Mouse (Mus musculus) ZHBTc4 (cell line): ENCODE measurements around the gene Vps29.
A peak's percentile ranks its signal among the peaks of the same experiment; 100 is the strongest.

Experiments used
- DNase-seq: peaks from one replicate; pipeline ENCODE4 v3.0.0-alpha.2; 2011; ENCODE audit warnings: low read depth, low spot score

Vps29 gene

DNA sequence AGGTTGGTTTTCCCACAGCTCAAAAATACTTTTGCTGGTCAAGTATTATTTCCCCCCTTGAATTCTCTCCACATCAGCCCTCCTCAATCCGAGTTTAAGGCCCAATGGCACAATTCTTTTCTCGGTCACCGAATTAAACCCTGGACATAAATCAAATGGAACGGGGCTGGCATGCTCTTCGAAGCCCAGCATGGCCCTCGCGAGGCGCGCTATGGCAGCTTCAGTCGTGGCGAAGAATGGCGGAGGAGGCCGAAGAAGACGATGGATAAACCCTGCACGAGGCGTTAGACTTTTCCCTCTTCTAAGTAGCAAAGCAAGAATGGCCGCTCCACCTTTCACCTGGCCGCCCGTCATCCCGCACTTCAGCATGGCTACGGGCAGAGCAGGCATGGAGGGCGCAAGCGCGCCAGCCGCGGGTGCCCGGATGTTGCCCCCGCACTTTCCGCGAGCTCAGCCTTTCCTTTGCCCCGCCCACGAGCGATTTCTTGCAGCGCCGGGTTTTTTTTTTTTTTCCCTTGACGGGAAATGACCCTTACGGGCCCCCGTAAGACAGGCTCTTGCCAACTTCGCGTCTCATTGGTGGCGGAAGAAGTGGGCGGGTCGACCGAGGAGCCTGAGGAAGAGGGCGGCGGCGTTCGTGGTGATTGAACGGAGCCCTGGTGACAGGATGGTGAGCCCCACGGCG lies at the start of gene Vps29, which contains the start of gene Rad9b:
TSS of gene Vps29 (plus strand) at position 563 of the 685 bp plus-strand sequence.
TSS of gene Rad9b (minus strand) at position 427 of the 685 bp plus-strand sequence.
- DNase-seq: peak; percentile 100

DNA sequence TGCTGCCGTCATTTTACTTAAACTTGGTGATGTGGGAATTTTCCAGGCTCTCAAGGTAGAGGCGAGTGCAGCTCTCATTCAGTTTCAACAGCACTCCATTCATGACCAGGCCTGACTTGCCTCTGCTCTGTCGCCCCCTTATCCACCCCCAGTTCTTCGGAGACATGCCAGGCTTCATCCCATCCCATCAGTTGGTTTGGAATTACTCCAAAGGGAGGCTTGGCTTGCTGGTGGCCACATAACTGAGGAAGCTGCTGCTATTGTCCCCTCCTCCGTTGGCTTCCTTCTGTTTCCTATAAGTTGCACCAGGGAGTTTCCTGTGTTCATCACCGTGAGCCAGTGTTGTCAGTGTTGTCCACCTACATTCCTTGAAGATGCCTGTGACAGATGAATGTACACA lies 49.6 kb upstream of the Vps29 start:
- DNase-seq: no peak

DNA sequence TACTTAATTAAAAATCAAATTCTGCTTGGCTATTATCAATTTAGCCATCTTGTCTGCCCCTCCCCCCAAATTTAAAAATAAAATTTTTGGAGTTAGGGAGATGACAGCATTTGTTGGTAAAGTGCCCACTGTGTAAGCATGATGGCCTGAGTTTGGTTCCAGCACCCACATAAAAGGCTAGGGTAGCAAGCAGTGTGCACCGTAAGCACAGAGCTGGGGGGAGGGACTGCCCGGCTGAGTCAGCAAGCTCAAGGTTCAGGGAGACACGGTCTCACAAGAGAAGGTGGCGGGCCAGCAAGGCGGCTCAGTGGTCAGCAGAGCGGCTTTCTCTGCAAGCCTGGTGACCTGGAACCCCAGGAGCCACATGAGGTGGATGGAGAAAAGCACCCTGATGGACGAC lies 48.7 kb upstream of the Vps29 start:
- DNase-seq: no peak

DNA sequence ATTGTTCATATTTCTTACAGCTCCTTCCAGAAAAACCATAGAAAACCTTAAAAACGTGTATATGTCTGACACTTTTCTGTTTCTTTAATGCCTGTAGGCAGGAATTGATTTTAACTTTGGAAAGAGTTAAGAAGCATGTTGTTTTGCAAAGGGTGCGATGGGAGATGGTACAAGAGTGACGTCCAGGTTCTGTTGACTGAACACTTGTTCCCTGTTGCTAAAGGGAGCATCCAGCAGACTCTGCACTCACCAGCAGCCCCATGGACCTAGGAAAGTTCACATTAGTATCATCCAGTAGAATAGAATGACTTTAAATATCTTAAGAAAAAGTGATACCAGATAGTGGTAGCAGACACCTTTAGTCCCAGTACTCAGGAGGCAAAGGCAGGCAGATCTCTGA lies 47.6 kb upstream of the Vps29 start:
- no peak for DNase-seq

DNA sequence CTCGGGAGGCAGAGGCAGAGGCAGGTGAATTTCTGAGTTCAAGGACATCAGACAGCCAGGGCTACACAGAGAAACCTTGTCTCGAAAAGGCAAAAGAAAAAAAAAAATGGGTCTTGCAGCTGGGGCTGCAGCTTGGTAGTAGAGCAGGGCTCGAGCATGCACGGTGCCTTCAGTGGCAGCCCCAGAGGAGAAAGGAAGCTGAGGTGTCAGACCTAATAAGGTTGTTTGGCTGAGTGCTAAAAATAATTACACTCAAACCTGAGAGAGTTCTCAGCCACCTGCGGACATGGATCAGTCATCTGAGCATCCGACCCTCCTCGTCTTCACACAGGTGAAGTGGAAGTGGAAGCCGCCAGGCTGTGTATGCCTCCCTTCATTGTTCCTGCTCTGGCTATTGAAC lies 43.5 kb upstream of the Vps29 start:
- no peak for DNase-seq

DNA sequence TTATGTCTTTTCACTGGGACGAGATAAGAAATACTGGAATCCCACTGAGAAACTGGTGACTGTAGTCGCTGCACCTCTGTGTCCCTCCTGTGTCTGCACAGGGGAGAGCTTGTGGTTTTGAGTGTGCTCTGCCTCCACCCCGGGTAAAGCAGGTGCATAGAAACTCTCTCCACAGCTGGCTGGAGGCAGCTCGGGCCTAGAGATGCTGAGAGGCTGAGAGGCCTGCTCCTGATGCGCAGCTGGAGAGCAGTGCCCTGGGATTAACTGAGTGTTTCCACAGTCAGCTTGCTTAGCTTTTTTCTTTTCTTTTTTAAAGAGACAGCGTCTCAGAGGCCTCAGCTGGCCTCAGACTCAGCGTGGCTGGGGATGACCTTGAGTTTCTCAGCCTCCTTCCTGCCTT lies 42.5 kb upstream of the Vps29 start:
- no peak for DNase-seq

DNA sequence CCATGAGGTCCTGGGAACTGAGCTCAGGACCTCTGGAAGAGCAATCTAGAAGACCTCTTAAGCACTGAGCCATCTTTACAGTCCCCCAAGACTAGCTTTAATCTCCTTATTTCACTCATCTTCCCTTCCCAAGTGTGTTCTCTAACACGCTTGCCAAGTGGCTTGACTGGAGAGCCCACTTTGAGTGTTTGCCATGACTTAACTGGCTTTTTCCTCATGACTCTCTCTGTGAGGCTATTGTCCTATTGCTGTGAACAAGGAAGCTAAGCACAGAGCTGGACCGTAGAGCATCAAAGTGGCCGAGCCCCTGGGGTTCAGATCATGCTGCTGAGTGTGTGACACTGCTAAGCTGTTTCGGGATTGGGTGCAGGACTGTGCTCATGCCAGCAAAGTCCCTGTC lies 41.8 kb upstream of the Vps29 start:
- DNase-seq: no peak

DNA sequence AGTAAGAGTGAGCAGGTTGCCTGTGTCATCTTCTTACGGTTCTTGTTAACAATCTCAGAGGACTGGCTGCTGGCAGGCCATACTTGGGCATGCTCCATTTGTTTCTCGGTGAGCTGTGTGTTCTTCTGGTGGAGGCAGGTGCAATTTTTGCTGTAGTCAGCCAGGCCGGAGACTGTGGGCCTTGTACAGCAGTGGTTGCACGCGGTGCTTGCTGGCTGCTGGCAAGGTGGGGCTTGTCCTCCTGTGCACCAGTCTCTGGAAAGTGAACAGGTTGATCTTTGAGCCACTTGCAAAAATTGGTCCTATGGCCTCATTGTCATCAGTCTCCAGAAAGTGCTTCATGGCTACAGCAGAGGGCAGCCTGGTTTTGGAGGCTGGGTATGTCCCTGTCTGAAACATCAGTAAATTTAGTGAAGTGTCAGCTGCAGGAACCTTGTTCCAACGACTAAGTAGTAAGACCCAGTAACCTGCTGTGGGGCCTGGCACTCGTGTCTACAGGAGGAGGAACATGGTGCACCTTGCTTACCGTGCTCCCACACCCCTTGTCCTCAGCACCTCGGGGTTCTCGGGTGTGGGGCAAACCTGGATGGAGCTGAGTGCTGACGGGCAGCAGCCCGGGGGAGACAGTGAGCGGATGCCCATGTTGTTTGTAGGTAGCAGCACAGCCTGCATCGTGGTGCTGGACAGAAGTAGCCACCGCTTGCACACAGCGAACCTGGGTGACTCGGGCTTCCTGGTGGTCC lies 41.1 kb upstream of the Vps29 start:
- DNase-seq: no peak

DNA sequence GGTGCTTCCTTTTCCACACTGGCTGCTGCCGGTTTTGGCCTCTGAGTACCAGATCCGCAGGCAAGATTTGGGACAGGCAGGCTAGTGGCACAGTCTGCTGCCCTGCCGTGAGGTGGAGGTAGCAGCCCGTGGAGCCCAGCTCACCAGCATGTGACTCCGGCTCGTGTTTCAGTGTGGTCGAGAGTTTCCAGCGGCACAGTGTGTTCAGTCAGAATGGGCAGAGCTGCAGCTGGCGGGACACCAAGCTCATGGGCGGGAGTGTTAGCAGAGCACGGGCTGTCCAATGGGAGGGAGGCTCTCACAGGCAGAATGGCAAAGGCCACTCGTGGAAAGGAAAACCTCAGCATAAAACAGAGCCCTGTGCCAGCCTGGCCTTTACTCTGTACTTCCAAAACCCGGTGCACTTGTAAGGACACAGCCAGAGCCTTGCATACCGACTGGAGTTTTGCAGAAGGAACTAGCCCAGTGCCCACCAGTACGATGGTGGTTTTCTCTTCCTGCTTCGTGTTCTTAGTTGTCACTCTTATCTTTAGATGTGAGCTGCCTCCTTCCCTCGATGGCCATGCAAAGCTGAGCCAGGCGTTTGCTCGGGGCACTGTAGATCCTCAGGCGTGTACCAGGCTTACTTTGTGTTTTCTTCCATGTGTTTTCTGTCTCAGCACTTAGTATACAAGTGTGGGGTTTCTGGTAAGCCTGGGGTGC lies 39.1 kb upstream of the Vps29 start:
- peak; percentile 51 for DNase-seq

DNA sequence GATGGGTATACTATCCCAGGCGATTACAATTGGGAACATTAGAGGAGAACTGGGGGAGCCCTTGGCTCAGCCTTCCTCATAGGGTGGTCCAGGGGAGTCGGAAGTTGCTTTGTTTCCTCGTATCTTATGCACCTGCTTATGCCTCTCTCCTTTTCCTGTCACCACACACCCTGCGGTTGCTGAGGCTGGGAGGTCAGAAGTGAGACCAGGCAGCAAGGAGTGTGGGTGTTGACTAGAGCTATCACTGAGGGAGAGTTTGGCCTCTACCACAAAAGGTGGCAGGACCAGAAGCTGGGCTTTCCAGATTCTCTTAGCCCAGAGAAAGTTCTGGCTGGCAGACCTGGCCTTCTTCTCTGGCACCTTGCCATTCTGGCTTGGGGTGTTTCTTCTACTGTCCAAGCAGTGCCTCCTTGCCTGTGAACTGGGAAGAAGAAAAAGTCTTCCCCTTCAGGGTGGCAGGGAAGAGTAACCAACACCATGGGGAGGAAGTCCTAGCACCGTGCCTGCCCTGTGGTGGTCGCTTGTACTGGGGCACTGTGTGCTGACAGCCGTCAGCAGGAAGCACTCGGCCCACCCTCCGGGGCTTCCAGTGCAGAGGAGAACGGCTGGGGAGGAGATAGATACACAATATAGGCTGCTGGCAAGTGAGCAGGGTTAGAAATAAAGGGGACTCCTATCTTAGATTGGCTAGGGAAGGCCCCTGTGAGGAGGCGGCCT lies 36.7 kb upstream of the Vps29 start:
- no peak for DNase-seq

DNA sequence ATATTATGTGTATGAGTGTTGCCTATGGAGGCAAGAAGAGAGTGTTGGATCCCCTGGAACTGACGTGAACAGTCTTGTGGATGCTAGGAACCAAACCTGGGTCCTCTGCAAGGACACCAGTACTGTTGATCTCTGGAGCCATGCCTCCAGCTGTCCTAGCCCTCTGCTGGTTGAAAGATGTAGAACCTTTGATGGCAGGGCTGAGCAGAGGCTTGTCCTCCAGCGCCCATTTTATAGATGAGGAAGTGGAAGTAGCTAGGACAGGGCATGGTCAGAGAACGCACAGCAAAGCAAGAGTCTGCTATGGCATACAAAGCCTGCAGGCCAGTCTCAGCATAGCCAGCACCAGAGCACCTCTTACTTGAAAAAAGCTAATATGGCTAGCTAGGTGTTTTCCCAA lies 36.1 kb upstream of the Vps29 start:
- peak; percentile 78 for DNase-seq

DNA sequence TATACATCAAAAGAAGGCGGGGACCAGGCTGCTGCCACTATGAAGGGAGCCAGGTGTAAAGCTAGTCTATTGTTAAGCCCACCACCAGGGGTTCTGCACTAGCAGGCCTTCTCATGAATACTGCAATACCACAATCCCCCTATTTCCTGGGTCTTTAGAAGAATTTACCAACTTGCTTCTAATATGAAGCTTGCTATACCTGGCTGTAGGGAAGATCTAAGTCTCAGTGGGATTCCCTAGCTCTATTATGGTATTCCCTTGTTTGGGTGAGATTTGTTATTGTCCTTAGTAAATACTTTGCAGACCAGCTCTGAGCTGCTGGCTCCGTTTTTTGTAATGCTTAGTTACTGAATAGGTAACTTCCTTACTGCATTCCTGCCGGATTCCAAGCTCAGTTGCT lies 35.2 kb upstream of the Vps29 start:
- DNase-seq: peak; percentile 71

DNA sequence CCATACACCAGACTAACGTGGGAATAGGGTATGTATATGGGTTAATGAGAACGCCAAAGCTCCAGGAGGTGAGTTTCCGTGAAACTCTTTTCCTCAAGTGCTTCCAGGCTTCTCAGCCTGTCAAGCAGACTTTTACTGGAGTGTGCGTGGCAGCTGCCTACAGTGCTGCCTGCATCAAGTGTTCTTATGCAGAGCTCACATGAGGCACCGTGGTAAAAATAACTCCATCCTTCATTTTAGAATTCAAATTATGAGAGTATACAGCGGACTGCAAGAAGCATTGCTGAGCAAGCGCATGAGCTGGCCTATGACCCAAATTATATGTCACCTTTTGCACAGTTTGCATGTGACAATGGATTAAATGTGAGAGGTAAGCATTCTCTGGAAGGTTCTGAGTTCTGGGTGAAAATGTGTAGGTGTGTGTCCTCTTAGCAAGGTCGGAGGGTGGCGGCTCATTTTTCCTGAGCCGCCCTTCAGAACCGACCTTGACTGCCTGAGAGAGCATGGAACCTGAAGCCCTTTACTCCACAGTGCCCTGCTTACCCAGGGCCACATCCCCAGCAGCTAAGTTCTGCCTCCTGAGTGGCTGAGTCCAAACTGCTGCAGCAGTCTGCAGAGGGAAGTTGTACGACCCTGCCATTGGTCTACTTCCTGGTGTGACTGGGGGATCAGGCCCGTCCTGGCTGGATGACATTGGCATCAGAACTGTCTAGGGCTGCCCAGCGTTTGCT lies 34.5 kb upstream of the Vps29 start:
- peak; percentile 38 for DNase-seq

DNA sequence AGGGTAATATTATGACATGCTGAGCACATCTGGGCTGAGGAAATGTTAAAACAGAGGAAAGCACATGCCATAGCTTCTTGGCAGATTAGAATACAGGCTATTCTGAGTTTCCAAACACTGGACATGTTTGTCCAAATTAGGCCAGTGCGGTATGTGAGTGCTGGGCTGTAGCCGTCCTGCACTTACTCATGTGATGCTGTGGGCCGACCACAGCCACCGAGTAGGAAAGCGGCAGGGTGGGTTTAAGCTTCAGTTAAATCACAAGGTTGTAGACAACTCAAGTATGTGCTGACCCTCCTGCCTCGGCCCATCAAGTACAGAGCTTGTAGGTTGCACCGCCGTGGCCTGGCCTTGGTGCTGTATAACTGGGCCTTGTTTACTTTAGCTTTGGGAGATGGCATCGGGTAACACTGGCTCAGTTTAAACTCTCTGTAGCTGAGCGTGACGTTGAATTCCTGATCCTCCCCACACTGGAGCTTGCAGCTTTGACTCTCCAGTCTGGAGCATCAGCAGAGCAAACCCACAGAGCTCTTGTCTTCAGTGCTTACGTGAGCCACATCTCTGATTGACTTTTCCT lies 33.9 kb upstream of the Vps29 start:
- DNase-seq: no peak

DNA sequence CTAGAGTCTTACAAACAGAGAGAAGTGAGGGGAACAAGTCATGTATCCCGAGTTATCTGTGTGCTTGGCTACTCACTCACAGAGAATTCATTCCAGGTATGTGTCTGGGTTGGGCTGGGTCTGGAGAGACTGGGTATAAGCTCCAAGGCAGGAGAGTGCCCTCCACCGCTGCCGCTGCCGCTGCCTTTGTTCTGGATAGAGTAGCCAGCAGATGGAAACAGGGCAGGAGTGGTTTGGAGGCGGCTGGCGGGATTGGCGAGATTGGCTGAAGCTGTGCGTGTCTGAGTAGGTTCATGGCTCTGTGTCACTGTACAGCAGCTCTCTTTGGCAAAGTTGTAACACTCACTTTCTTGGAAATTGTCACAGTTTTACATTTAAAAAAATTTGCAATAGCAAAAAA lies 30.6 kb upstream of the Vps29 start:
- peak; percentile 59 for DNase-seq

DNA sequence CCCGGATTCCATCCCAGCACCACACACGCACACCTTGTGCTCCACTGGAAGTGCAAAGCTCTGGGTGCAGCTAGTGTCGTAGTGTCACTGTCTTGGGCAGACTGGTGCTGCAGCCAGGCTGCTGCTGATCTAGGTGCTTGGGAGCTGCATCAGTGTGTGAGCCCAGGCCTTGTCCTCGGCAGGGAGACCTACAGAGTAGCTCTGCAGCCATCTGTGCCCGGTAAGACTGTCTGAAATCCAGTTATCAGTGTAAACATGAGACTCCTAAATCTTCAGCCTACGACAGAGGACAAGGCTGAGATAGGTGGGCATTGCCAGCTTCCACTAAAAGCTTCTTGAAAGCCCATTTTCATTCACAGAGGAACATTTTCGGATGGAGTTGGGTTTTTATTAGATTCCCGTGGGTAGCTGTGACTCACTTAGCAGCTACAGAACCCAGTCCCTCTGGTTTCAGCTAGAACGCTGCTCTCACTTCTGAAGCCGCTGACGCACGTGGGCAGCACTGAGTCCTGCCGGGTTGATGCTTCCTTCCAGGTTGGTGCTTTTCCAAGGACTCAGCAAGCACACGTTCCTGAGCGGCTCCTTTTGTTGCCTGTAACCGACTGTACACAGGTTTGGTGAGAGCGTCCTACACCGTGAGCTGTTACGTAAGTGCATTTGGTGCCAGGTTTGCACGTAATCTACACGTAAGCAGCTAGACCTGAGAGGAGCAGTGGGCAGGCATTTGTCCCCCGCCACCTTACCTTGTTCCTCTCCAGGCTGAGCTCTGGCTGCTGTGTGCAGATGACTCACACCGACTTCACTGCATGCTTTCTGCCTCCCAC lies 29.3 kb upstream of the Vps29 start:
- peak; percentile 36 for DNase-seq

DNA sequence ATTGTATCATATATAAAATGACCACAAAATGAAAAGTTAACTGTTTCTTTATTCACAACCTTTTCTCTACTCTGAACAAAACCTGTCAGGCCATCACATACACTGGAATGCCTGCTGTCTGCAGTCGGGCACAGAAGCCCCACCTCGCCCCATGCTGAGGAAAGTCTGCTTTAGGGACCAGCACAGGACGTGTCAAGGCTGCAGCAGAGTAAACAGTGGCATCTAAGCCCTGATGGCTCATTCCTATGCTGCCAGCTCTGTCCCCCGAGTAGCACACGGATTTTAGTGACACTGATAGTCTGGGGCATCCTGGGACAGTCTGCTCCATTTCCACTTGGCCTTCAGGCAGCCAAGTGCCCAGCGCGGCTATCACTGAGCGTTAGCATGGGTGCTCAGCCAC lies 28.7 kb upstream of the Vps29 start:
- DNase-seq: no peak

DNA sequence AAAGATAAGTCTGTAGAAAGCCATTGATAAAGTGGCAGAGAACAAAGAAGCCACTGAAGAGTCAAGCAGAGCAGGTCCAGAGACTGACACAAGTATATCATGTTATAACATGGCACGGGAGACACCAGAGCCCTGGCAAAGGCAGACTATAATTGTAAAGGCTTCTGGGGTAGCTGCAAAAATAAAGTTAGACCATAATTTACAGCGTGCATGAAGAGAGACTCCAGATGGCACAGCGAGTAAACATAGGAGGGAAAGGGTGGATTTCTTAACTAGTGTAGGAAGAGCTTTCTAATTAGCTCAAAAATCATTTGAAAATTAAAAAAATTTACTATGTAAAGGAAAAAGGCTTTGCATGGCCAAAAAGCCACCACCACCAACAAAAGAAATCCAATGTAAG lies 26.9 kb upstream of the Vps29 start:
- DNase-seq: no peak

DNA sequence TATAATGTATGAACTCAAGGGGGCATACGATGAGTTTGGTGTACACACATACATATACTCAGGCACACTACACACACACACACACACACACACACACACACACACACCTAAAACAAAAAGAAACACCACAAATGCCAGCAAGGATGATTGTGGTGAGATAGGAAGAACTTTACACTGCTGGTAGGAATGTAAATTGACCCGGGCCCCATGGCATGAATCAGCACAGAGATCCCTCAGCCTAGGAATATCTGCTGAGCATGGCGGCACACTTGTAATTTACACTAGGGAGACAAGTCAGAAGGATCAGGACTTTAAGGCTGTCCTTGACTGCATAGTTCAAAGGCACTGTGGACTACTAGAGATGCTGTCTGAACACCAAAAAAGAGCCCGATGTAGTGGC lies 23.9 kb upstream of the Vps29 start:
- no peak for DNase-seq

DNA sequence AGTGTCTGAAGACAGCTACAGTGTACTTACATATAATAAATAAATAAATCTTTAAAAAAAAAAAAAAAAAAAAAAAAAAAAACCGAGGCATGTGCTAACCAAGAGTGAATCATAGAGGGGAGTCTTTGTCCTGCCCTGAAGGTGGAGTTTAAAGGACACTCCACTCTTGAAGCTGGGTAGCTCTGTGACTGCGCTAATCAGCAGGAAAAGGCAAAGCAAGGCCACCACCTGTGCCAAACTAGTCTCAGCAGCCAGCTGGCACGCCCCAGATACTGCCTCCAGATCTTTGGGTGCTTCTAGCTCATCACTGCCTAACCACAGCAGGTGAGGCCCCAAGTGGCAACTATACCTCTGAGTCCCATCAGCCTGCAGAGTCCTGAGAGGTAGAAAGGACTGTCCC lies 19.5 kb upstream of the Vps29 start:
- DNase-seq: no peak
